Mouse (Mus musculus): ENCODE results near the gene Bbs1. TPM values are rescaled to one million over a fixed set of nuclear protein-coding genes. Genes with fewer than 3 reads are reported as not detected.

Gene Bbs1
- total and polyA plus RNA-seq, 2 experiments, result 0.65 to 0.95 TPM

DNA sequence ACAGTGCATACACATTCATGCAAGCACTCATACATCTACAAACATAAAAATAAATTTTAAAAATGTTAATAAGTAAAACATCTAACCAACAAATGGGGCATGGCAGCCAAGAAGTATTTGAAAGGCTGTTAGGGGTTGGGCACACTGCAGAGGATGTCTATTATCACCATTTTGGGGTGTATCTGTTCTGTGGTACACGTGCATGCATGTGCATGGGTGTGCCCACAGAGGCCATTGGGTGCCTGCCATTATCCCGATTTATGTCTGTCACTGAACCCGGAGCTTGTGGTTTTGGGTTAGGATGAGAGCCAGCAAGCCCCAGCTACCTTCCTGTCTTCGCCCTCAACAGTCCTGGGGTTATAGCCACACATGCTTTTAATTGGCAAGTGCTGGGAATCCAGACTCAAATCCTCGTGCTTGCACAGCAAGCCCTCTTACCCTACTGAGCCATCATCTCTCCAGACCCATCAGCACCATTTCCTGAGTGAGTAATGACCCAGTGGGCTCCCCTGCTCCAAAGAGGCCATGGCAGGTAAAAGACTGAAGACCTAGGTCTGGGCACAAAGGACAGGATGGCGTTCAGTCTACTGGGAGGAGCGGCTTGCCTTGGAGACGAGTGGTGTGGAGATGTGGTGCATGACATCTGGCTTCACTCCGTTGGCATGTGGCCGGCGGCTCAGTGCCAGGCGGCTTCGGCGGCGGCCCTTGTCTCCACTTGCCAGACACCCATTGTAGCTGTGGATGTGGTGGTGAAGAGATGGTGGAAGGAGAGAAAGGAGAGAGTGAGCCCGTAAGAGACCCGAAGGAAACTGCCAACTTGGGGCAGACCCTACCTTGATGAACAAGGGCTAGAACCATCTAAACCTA lies 31.2 kb upstream of the Bbs1 start:
- Histone ChIP-seq H3K4me1 (ENCODE audit: control insufficient read depth, insufficient read depth, low read length) (peaks cover 3% of the 10 kb centered on the region; the same call in 1 of the 2 replicates), H3K9ac (ENCODE audit: low read depth, low read length) (no peak overlapping the region), H3K36me3 (ENCODE audit: control insufficient read depth, insufficient read depth, low read length) (no peaks in the 10 kb centered on the region), H3K27me3 (ENCODE audit: control insufficient read depth, insufficient read depth, low read length) (no peaks in the 10 kb centered on the region), H3K27ac (replicated peaks; ENCODE audit: insufficient read depth, low read depth, low read length) (no peak overlapping the region), H3K79me2 (ENCODE audit: control insufficient read depth, insufficient read depth, low read length) (no peaks in the 10 kb centered on the region), H3K4me3 (ENCODE audit: insufficient read depth, low read depth, low read length) (no peak overlapping the region)
- WGBS, result 90% methylated on average over 17 of the region's 17 CpGs
- TF ChIP-seq CTCF (IDR thresholded peaks at IDR 0.05; ENCODE audit: low read depth, low read length), result no peak
- TF ChIP-seq POLR2A (IDR thresholded peaks at IDR 0.05; ENCODE audit: extremely low read depth, insufficient read depth, low read length), result no peak
- DNase-seq (ENCODE audit: extremely low read depth, low read depth, low spot score), result no peak

GRCm38 (mm10) chr19:4936896-4937295 lies 30.5 kb upstream of the Bbs1 start:
- Histone ChIP-seq H3K79me2 (ENCODE audit: control insufficient read depth, insufficient read depth, low read length) (no peaks in the 10 kb centered on the region), H3K4me1 (ENCODE audit: control insufficient read depth, insufficient read depth, low read length) (no peaks in the 10 kb centered on the region), H3K27ac (replicated peaks; ENCODE audit: insufficient read depth, low read depth, low read length) (no peak overlapping the region), H3K9ac (ENCODE audit: low read depth, low read length) (no peak overlapping the region), H3K27me3 (ENCODE audit: control insufficient read depth, insufficient read depth, low read length) (no peaks in the 10 kb centered on the region), H3K4me3 (ENCODE audit: insufficient read depth, low read depth, low read length) (no peak overlapping the region), H3K36me3 (ENCODE audit: control insufficient read depth, insufficient read depth, low read length) (no peaks in the 10 kb centered on the region)
- WGBS, result 93% methylated on average over 2 of the region's 2 CpGs
- no peak for DNase-seq (ENCODE audit: extremely low read depth, low read depth, low spot score)
- no peak for TF ChIP-seq POLR2A (IDR thresholded peaks at IDR 0.05; ENCODE audit: extremely low read depth, insufficient read depth, low read length)
- TF ChIP-seq CTCF (IDR thresholded peaks at IDR 0.05; ENCODE audit: low read depth, low read length), result no peak

DNA sequence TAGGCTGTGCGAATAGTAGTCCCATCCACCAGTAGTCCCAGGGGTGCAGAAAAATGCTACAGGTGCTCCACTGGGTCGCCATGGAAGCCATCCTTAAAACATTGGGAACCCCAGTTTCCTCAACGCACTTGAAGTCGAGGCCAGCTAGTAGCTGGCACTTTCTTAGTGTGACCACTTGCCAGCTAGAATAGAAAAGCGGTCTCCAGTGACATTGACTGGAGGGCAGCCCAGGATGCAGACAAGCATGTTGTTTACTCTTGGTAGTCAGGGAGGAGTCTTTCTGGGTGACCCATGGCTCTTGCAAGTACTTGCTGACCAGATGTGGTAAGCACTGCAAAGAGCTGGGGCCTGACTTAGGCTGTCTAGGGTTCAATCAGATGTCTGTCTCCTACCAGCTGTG lies 22.4 kb upstream of the Bbs1 start:
- Histone ChIP-seq H3K4me3 (ENCODE audit: insufficient read depth, low read depth, low read length) (no peak overlapping the region), H3K9ac (ENCODE audit: low read depth, low read length) (no peak overlapping the region)

GRCm38 (mm10) chr19:4927904-4928531 lies 21.6 kb upstream of the Bbs1 start, which contains the start of gene Dpp3:
Gene Dpp3 (minus strand): TSS chr19:4928287.
- 0 out of 2 replicates have a peak, but pooled peaks cover 7% of the 10 kb centered on the region for H3K4me1 ChIP-seq (ENCODE audit: control insufficient read depth, insufficient read depth, low read length)
- under 1% methylated on average over 32 of the region's 32 CpGs for WGBS
- peak; percentile 91 for DNase-seq (ENCODE audit: extremely low read depth, low read depth, low spot score)
- TF ChIP-seq POLR2A (IDR thresholded peaks at IDR 0.05; ENCODE audit: extremely low read depth, insufficient read depth, low read length) (peak; percentile 38; the same call in 1 of the 2 replicates), CTCF (IDR thresholded peaks at IDR 0.05; ENCODE audit: low read depth, low read length) (no peak)
- peaks cover 9% of the 10 kb centered on the region for H3K36me3 ChIP-seq (ENCODE audit: control insufficient read depth, insufficient read depth, low read length)
- H3K9ac ChIP-seq (ENCODE audit: low read depth, low read length), result peak within 1 kb of the TSS; percentile 48
- H3K27me3 ChIP-seq (ENCODE audit: control insufficient read depth, insufficient read depth, low read length), result no peaks in the 10 kb centered on the region
- H3K27ac ChIP-seq (replicated peaks; ENCODE audit: insufficient read depth, low read depth, low read length), result peak within 1 kb of the TSS; percentile 40
- peak within 1 kb of the TSS; percentile 66 for H3K4me3 ChIP-seq (ENCODE audit: insufficient read depth, low read depth, low read length)
- H3K79me2 ChIP-seq (ENCODE audit: control insufficient read depth, insufficient read depth, low read length), result peaks cover 9% of the 10 kb centered on the region; the same call in 1 of the 2 replicates

More for the DNA sequence above, 22.4 kb upstream of the Bbs1 start:
- Histone ChIP-seq H3K36me3 (ENCODE audit: control insufficient read depth, insufficient read depth, low read length) (peaks cover 6% of the 10 kb centered on the region), H3K27ac (replicated peaks; ENCODE audit: insufficient read depth, low read depth, low read length) (no peak overlapping the region), H3K27me3 (ENCODE audit: control insufficient read depth, insufficient read depth, low read length) (no peaks in the 10 kb centered on the region), H3K4me1 (ENCODE audit: control insufficient read depth, insufficient read depth, low read length) (0 out of 2 replicates have a peak, but pooled peaks cover 7% of the 10 kb centered on the region), H3K79me2 (ENCODE audit: control insufficient read depth, insufficient read depth, low read length) (peaks cover 9% of the 10 kb centered on the region; the same call in 1 of the 2 replicates)
- DNase-seq (ENCODE audit: extremely low read depth, low read depth, low spot score), result peak; percentile 14
- 73% methylated on average over 5 of the region's 5 CpGs for WGBS
- TF ChIP-seq POLR2A (IDR thresholded peaks at IDR 0.05; ENCODE audit: extremely low read depth, insufficient read depth, low read length) (no peak), CTCF (IDR thresholded peaks at IDR 0.05; ENCODE audit: low read depth, low read length) (no peak)

DNA sequence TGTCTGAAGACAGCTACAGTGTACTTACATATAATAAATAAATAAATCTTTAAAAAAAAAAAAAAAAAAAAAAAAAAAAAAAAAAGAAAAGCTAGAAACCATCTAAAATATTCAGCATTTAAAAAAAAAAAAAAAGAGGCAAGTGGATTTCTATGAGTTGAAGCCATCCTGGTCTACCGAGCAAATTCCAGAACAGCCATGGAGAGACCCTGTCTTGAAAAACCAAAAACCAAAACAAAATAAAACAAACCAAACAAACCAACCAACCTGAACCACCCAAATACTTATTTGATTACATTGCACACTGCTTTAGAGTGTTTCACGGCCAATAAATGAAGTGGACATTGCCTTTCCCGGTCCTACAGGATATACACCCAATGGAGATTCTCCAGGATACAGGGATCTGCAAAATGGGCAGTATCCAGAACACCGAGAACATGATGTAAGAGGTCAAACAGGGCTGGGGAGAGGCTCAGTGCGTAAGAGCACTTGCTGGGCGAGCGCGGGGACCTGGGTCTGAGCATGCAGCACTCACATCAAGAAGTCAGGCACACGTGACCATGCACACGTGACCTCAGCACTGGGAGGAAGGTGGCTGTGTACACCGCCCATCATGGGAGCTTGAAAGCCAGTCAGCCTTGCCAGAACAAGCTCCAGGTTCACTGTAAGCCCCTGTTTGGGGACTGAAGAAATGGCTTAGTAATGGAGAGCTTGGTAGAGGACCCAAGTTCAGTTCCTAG lies 18.9 kb upstream of the Bbs1 start:
- Histone ChIP-seq H3K4me1 (ENCODE audit: control insufficient read depth, insufficient read depth, low read length) (0 out of 2 replicates have a peak, but pooled peaks cover 7% of the 10 kb centered on the region), H3K27ac (replicated peaks; ENCODE audit: insufficient read depth, low read depth, low read length) (no peak overlapping the region), H3K36me3 (ENCODE audit: control insufficient read depth, insufficient read depth, low read length) (peaks cover 23% of the 10 kb centered on the region), H3K9ac (ENCODE audit: low read depth, low read length) (no peak overlapping the region), H3K27me3 (ENCODE audit: control insufficient read depth, insufficient read depth, low read length) (no peaks in the 10 kb centered on the region), H3K4me3 (ENCODE audit: insufficient read depth, low read depth, low read length) (no peak overlapping the region), H3K79me2 (ENCODE audit: control insufficient read depth, insufficient read depth, low read length) (peaks cover 9% of the 10 kb centered on the region; the same call in 1 of the 2 replicates)
- 97% methylated on average over 11 of the region's 11 CpGs for WGBS
- no peak for DNase-seq (ENCODE audit: extremely low read depth, low read depth, low spot score)
- TF ChIP-seq POLR2A (IDR thresholded peaks at IDR 0.05; ENCODE audit: extremely low read depth, insufficient read depth, low read length) (no peak), CTCF (IDR thresholded peaks at IDR 0.05; ENCODE audit: low read depth, low read length) (no peak)
